Comparison of ENCODE assay signal across 8 mouse cellular contexts in the genomic region with DNA sequence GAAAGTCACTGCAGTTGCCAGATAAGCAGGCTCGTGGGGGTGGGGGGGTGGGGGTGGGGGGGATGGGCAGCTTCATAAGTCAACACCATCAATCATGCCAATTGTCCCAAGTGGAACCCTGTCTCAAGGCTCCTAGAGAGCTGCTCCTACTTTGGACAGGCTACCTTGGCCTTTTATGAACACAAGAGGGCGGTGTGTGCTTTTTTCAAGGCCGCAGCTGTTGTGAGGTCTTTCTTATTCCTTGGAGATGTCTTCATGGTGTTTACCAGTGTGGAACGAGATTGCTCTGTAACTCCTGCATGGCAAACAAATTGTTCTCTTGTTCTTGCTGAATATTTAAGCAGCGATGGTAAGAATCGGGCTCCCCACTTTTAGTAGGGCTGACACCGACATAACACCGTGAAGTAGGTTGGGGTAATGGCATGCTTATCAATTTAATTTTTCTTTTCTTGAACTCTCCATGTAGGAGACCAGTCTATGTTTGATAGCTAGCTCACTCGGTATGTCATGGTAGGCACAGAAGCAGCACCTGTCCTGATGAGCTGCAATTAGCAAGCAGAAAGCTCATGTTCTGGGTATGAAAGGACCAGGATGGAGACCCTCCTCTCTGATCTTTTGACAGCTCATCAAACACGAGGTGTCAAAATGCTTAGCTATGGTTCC.
DNase-seq lines count a peak whose midpoint lies in the region; ATAC-seq and TF ChIP-seq lines count a peak whose summit lies in the region.
"Had no signal": no experiment of that assay in that cellular context is flagged by ENCODE, and none has a peak within 500 bp of the region (broad histone marks: within the 10 kb centered on the region; RNA-seq: fewer than 3 reads in every experiment).

No protein-coding gene starts in this region.

- no peaks in the 10 kb centered on the region for H3K79me2 ChIP-seq in myocyte (ENCODE audit: control insufficient read depth, insufficient read depth)

- 48% methylated on average over 10 of the region's 10 CpGs for WGBS in forebrain, embryonic 11.5 days
- 26% methylated on average over 10 of the region's 10 CpGs for WGBS in hindbrain, embryonic 15.5 days

- no peak overlapping the region for H3K27ac ChIP-seq in ES-Bruce4 (ENCODE audit: insufficient read depth, low read length)
- H3K27ac ChIP-seq in forebrain, embryonic 11.5 days (ENCODE audit: low read depth, low read length), result no peak overlapping the region
- peak overlapping the region; percentile 34; the same call in 1 of the 2 replicates for H3K27ac ChIP-seq in hindbrain, embryonic 15.5 days (replicated peaks)
- H3K27ac ChIP-seq: embryonic facial prominence, embryonic 13.5 days had no signal

- intact Hi-C loops in left cerebral cortex, postnatal 25 days (cut with DNase I), result loop anchor here (5.0 to 10.0 kb wide), 3 partner anchors 195 to 1308 kb away; partner anchors contain the start of gene Gria1

- H3K4me2 ChIP-seq in forebrain, embryonic 11.5 days (ENCODE audit: low read depth, low read length, severe bottlenecking), result no peak overlapping the region
- peak overlapping the region; percentile 31; the same call in 1 of the 2 replicates for H3K4me2 ChIP-seq in hindbrain, embryonic 15.5 days
- H3K4me2 ChIP-seq in myocyte (ENCODE audit: low read depth), result peak overlapping the region; percentile 49
- H3K4me2 ChIP-seq: embryonic facial prominence, embryonic 13.5 days had no signal

- no peaks in the 10 kb centered on the region for H3K36me3 ChIP-seq in ES-Bruce4 (ENCODE audit: control insufficient read depth, insufficient read depth, low read length, poor library complexity, severe bottlenecking)
- no peaks in the 10 kb centered on the region for H3K36me3 ChIP-seq in forebrain, embryonic 11.5 days (ENCODE audit: control insufficient read depth, insufficient read depth, low read length)
- H3K36me3 ChIP-seq in hindbrain, embryonic 15.5 days, result no peaks in the 10 kb centered on the region
- H3K36me3 ChIP-seq in myocyte (ENCODE audit: control insufficient read depth, insufficient read depth), result no peaks in the 10 kb centered on the region
- H3K36me3 ChIP-seq: embryonic facial prominence, embryonic 13.5 days had no signal

- peak; percentile 70; the same call in 1 of the 2 replicates for ATAC-seq in forebrain, embryonic 11.5 days (replicated peaks; ENCODE audit: low FRiP score)
- ATAC-seq in hindbrain, embryonic 15.5 days (ENCODE audit: low FRiP score, low read depth), result peak; percentile 77; the same call in 1 of the 2 replicates
- ATAC-seq in granulocyte monocyte progenitor cell, adult 5-6 weeks (replicated peaks; ENCODE audit: poor library complexity, severe bottlenecking), result no peak

- peak; percentile 12 for TF ChIP-seq CTCF in ES-Bruce4 (IDR thresholded peaks at IDR 0.05; ENCODE audit: low read depth, low read length)

- H3K27me3 ChIP-seq in ES-Bruce4 (ENCODE audit: control insufficient read depth, insufficient read depth, low read length, poor library complexity, severe bottlenecking) (no peaks in the 10 kb centered on the region), myocyte (ENCODE audit: control insufficient read depth, insufficient read depth, insufficient read length) (no peaks in the 10 kb centered on the region)
- no peaks in the 10 kb centered on the region for H3K27me3 ChIP-seq in forebrain, embryonic 11.5 days (ENCODE audit: control insufficient read depth, insufficient read depth, low read length)
- no peaks in the 10 kb centered on the region for H3K27me3 ChIP-seq in hindbrain, embryonic 15.5 days
- H3K27me3 ChIP-seq: embryonic facial prominence, embryonic 13.5 days had no signal

- no peaks in the 10 kb centered on the region for H3K4me1 ChIP-seq in ES-Bruce4 (ENCODE audit: control insufficient read depth, insufficient read depth, low read length)
- H3K4me1 ChIP-seq in forebrain, embryonic 11.5 days (replicated peaks; ENCODE audit: control insufficient read depth, insufficient read depth, low read length), result no peaks in the 10 kb centered on the region
- H3K4me1 ChIP-seq in hindbrain, embryonic 15.5 days (replicated peaks), result peaks cover 8% of the 10 kb centered on the region
- H3K4me1 ChIP-seq: embryonic facial prominence, embryonic 13.5 days had no signal

- H3K4me3 ChIP-seq in ES-Bruce4 (ENCODE audit: low read depth, low read length) (no peak overlapping the region), myocyte (no peak overlapping the region)
- no peak overlapping the region for H3K4me3 ChIP-seq in forebrain, embryonic 11.5 days (ENCODE audit: low read depth, low read length)
- H3K4me3 ChIP-seq in hindbrain, embryonic 15.5 days, result no peak overlapping the region
- H3K4me3 ChIP-seq: embryonic facial prominence, embryonic 13.5 days had no signal

- H3K9me3 ChIP-seq in ES-Bruce4 (replicated peaks; ENCODE audit: control insufficient read depth, insufficient read depth, low read length, poor library complexity, severe bottlenecking), result no peaks in the 10 kb centered on the region
- H3K9me3 ChIP-seq in forebrain, embryonic 11.5 days (ENCODE audit: control insufficient read depth, low read length), result no peaks in the 10 kb centered on the region
- H3K9me3 ChIP-seq in hindbrain, embryonic 15.5 days, result no peaks in the 10 kb centered on the region
- H3K9me3 ChIP-seq: embryonic facial prominence, embryonic 13.5 days had no signal

- H3ac ChIP-seq in myocyte (ENCODE audit: control insufficient read depth, insufficient read length), result no peak overlapping the region

- TF ChIP-seq POLR2A in ES-Bruce4 (IDR thresholded peaks at IDR 0.05; ENCODE audit: insufficient read depth, low read length), result no peak
- TF ChIP-seq POLR2A in myocyte (IDR thresholded peaks at IDR 0.05; ENCODE audit: insufficient read length, low read depth), result no peak

- H3K9ac ChIP-seq in ES-Bruce4 (ENCODE audit: low read depth, poor library complexity, severe bottlenecking), result no peak overlapping the region
- no peak overlapping the region for H3K9ac ChIP-seq in forebrain, embryonic 11.5 days (ENCODE audit: low read length)
- no peak overlapping the region for H3K9ac ChIP-seq in hindbrain, embryonic 15.5 days
- H3K9ac ChIP-seq: embryonic facial prominence, embryonic 13.5 days had no signal

- peak; percentile 48 for DNase-seq in ZHBTc4 (ENCODE audit: low read depth, low spot score)
- DNase-seq in forebrain, embryonic 11.5 days (ENCODE audit: low spot score), result peak; percentile 61
- peak; percentile 71 to 77 for DNase-seq in left cerebral cortex, postnatal 25 days (ENCODE audit: low spot score in 2 of 2)

- TF ChIP-seq EP300 in ES-Bruce4 (IDR thresholded peaks at IDR 0.05; ENCODE audit: insufficient read depth, low read depth, low read length), result no peak

TF ChIP-seq in myocyte, 11 proteins besides CTCF, POLR2A, EP300 and RAD21:
- TF ChIP-seq TCF3 (IDR thresholded peaks at IDR 0.05; ENCODE audit: insufficient read length, low read depth) (no peak), POLR2AphosphoS2 (IDR thresholded peaks at IDR 0.05; ENCODE audit: insufficient read length, low read depth) (no peak), E2F4 (IDR thresholded peaks at IDR 0.05; ENCODE audit: insufficient read depth) (no peak), TCF12 (IDR thresholded peaks at IDR 0.05; ENCODE audit: insufficient read depth, poor library complexity, severe bottlenecking) (no peak), MYOD1 (IDR thresholded peaks at IDR 0.05; ENCODE audit: control insufficient read depth in 1 of 3, insufficient read length in 2 of 3, low read depth in 2 of 3) (no peak), USF1 (IDR thresholded peaks at IDR 0.05; ENCODE audit: low read depth) (no peak), REST (IDR thresholded peaks at IDR 0.05; ENCODE audit: insufficient read depth, insufficient read length) (no peak), MYOG (IDR thresholded peaks at IDR 0.05; ENCODE audit: control insufficient read depth in 1 of 3, insufficient read depth in 1 of 3, insufficient read length in 2 of 3, low read depth in 2 of 3) (peak in 1 of 3 experiments; percentile 11)
